Mouse (Mus musculus): ENCODE results near the gene Galnt15.
"Not testable (repeated sequence)": the region's sequence is repeated elsewhere in the genome, so short reads cannot be mapped to it uniquely, and the experiment has no call there.

The Galnt15 gene

GRCm38 (mm10) chr14:32087584-32088248 lies 58.9 kb downstream of the Galnt15 start:
- not testable (repeated sequence) for DNase-seq (ENCODE audit: low read depth, low spot score)

- no peak for DNase-seq (ENCODE audit: low read depth, low spot score)
Measured at GRCm38 (mm10) chr14:32091124-32091523, 62.3 kb downstream of the Galnt15 start.

- DNase-seq (ENCODE audit: low read depth, low spot score), result no peak
Measured at GRCm38 (mm10) chr14:32091704-32092103, 62.9 kb downstream of the Galnt15 start.

- DNase-seq (ENCODE audit: low read depth, low spot score), result no peak
Measured at GRCm38 (mm10) chr14:32093018-32093417, 64.2 kb downstream of the Galnt15 start.

- no peak for DNase-seq (ENCODE audit: low read depth, low spot score)
Measured at GRCm38 (mm10) chr14:32093500-32094117, 64.8 kb downstream of the Galnt15 start.

GRCm38 (mm10) chr14:32095646-32096045 lies 66.9 kb downstream of the Galnt15 start:
- no peak for DNase-seq (ENCODE audit: low read depth, low spot score)

- DNase-seq (ENCODE audit: low read depth, low spot score), result no peak
Measured at GRCm38 (mm10) chr14:32096740-32097139, 68.0 kb downstream of the Galnt15 start.

- no peak for DNase-seq (ENCODE audit: low read depth, low spot score)
Measured at GRCm38 (mm10) chr14:32097691-32098090, 68.9 kb downstream of the Galnt15 start.

- DNase-seq (ENCODE audit: low read depth, low spot score), result no peak
Measured at GRCm38 (mm10) chr14:32098951-32099350, 70.2 kb downstream of the Galnt15 start.

- DNase-seq (ENCODE audit: low read depth, low spot score), result no peak
Measured at GRCm38 (mm10) chr14:32103556-32103955, 74.8 kb downstream of the Galnt15 start.

GRCm38 (mm10) chr14:32105663-32106062 lies 76.9 kb downstream of the Galnt15 start:
- no peak for DNase-seq (ENCODE audit: low read depth, low spot score)

GRCm38 (mm10) chr14:32106911-32107310 lies 78.1 kb downstream of the Galnt15 start:
- DNase-seq (ENCODE audit: low read depth, low spot score), result peak; percentile 33

Data from ZHBTc4 (cell line).